Mouse (Mus musculus) embryo, embryonic 9.5 days (tissue): ENCODE measurements around the gene Grid1.

ENCODE experiments used
- DNase-seq: peaks from one replicate; pipeline ENCODE4 v3.0.0-alpha.2; 2017; ENCODE audit errors: extremely low spot score

The Grid1 gene

DNA sequence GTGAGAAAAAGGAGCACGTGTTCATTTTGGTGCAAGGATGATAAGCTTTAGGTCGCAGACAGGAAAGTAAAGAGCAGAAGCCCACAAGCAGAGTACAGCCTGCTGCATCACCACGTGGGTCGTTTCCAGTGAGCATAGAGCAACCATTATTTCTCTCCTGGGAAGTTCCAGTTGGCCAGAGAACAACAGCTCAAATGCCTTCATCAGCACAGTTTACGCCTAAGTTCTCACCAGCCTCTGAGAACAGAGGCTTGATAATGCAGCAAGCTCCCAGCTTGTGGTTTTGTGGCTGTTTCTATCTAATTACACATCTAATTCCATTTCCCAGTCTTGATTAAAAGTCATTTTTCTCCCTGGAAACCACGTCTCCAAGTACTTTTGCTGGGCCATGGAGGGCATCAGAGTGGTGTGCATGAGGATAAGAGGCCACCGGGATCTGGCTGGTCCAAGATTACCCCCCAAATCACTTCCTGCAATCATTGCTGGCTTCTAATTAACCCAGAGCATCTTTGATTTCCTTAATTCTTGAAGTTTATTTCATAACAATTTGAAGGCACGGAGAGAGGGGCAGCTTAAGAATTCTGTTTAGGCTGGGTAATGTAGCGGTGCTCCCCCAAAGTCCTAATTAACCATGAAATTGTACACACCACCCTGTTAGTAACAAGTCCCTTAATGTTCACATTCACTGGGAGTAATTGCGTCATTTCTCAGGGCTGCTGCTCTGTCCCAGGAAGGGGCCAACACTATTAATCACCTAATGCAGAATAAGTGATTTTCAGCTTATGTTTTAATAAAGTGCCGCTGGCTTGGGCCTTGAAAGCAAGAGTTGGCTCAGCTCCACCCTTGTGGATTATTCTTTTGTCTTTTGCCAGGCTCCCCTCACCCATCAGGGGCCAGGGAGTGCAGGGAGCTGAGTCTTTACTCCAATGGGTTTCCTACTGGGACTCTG is 292.7 kb downstream of the Grid1 start:
- DNase-seq = no peak

DNA sequence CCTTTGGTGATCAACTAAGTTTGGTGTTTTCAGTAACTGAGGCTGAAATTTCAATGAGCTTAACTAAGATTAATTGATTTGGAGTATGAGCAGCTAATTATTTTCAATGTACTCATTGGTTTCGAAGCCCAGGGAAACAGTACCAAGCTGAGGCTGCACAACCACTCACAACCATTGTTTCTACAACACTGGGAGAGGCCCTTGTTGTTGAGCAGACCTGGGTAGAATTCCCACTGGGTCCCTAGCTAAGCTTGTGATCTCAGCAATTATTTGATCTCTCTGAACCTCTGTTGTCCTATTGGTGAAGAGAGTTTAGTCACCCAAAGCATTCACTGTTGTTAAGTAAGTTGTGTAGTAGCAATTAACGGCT is 293.4 kb downstream of the Grid1 start:
- no peak for DNase-seq

DNA sequence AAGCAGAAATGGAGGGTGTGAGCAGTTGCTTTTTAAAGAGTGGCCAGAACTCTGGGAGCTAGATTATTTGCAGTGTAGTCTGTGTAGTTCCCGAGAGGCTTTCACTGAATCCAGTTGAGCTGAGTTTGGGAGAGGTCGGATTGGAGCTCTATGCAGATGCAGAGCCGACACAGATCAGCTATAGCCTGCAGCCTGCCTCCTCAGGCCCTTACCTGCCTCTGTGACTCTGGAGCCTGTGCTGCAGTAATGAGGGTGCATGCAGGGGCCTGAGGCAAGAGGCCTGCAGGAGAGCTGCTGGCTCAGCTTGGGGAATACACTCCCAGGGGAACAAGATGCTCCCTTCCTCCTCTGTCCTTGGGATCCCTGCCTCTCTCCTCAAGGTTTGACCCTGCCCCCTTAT is 296.0 kb downstream of the Grid1 start:
- DNase-seq = no peak

DNA sequence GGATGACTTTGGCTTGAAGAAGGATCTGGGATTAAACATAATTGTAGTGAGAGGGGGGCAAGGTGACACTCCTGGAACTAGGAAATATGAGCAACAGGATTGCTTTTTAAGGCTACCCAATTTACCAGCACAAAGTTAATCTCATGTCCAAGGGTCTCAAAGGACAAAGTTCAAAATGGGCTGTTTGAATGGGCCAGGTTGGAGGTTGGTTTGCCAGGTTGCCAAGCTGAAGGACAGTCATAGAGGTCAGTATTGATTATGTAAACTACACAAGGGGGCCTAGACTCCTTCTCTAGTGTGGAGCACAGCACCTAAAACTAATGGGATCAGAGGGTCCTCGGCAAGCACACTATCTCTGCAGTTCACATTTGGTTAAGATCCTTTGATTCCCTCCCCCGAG is 300.2 kb downstream of the Grid1 start:
- DNase-seq = no peak

DNA sequence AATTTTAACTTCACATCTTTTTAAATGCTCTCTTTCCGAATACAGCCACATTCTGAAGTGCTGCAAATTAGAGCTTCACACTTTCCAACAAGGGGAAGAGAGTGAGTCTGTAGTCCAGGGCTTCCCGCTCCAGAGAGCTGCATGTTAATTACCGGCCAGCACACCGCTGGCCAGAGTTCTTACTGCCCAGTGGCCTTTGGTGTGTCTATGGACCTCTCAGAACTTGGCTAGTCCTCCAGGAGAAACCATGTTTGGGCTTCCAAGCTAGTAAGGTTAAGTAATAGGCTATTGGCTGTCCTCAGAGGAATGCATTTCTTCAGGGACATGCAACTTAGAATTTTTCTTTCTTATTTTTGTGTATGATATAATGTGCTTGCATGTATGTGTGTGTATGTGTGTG is 301.0 kb downstream of the Grid1 start:
- no peak for DNase-seq

DNA sequence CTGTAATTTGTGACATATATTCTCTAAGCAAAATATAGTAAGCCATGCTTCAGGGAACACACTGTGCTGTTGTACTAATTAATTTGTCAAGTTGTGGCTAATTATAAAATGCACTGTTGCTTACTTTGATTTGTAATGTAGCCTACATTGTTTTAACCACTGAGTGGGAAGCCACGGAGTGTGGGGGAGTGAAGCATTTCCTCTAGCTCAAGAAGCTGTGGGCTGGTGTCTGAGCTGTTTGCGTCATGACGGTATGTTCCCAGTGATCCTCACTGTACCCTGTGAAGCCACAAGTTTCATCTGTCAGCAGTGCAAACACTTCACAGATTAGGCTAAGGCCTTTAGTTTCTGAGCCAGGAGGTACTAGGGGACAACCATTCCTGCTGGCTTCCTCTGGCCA is 302.2 kb downstream of the Grid1 start:
- DNase-seq = no peak

DNA sequence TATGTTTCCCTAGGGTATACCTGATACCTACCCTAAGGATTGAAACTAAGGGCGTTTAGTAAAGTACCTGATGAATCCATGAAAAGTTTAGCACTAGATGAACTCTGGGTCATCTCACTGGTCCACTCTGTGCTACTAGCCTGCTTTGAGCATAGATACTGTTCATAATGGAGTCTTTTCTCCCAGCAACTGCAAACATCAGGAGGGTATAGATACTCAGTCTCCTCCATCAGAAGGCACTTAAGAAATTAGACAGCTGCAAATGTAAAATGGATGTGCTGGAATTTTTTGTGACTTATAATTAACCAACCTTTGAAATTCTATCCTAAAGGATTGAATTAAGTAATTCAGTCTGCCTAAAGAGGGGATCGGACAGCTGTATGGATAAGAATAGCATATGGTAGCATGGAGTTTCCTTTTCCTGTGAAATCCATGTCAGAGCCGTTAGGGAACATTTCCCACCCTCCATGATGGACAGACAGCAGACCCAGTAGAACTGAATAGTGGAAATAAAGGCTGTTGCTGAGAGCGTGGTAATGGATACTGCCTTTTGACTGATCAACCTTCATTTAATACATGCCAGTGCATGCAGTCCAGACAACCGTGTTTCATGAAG is 303.5 kb downstream of the Grid1 start:
- DNase-seq = no peak

DNA sequence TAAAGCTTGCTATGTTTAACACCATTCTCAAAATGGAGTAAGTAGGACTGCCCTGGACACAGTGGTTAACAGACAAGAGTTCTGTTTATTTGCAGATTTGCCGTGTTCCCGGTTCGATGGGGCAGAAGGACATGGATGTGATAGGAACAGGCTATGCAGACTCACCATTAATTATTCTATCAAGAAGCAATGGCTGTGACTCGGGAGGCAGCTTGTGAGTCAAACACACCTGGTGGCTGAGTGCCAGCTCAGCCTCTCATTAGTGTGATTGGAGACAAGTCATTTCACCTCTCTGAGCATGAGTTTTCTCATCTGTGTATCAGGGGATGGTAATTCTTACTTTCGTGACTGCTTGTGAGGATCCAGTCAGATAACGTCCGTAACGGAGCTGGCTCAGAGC is 307.7 kb downstream of the Grid1 start:
- no peak for DNase-seq

DNA sequence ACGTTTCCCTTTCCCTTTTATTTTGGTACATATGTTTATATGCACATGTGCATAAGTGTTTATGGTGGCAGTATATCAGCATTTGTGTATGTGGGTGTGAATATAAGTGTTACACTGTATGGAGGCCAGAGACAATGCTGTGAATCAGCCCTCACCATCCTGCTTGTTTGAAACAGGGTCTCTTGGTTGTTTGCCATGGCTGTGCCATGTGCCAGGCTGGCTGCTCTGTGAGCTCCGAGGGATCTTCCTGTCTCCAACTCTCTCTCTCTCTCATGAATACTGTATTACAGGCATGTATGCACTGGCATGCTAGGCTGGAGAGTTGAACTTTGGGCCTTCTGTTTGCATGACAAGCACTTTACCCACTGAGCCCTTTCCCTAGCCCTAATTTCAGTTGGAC is 315.1 kb downstream of the Grid1 start:
- DNase-seq = no peak

DNA sequence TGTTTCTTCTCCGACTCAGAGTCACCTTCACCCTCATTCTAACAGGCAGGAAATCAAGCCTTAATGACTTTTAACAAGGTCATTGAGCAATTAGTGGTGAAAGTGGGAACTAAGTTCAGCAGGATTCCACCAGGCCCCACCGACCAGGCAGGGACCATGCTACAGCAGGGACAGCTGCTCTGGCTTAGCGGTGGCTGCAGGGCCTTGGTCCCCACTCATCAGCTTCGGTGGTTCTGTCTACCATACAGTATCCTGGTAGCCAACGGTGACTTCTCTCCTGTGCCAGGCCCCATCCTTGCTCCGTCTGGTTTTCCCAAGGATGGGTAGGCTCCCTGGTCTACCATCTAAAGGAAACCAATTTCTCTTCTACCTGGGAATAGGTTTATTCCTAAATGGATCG is 318.2 kb downstream of the Grid1 start:
- DNase-seq = no peak

DNA sequence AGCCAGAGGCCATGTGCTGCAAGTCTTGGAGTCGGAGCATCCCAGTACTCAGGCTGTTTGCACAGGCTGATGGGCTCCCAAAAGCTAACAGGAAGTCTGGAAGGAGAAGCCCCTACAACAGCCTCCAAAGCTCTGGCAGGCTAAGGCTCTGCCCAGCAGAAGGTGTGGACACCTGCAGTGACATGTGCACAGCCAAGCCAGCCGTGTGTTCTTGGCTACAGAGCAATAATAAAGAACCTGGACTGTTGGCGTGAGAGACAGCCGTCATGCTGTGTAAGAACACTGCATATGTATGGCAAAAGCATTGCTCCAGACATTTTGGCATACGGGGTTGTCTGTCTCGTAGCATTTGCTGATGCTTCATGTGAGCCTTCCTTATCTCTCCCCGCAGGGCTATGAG is 319.9 kb downstream of the Grid1 start:
- no peak for DNase-seq

DNA sequence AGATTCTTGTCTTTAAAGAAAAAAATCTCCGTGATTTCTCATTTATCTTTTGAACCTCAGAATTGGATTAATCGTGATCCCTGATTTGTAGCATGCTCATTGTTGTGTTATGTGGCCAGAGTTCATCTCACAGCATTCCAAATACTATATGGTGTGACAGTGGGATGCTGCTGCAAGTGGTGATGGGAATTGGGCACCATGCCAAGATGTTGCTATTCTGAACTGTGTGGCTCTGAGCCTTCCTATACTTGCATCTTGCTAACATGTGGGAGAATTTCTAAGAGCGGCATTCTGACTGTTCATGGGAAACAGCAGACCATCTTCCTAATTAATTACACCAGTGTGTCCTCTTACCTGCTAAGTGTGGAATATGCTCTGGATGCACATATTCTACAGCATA is 332.5 kb downstream of the Grid1 start:
- DNase-seq = no peak

DNA sequence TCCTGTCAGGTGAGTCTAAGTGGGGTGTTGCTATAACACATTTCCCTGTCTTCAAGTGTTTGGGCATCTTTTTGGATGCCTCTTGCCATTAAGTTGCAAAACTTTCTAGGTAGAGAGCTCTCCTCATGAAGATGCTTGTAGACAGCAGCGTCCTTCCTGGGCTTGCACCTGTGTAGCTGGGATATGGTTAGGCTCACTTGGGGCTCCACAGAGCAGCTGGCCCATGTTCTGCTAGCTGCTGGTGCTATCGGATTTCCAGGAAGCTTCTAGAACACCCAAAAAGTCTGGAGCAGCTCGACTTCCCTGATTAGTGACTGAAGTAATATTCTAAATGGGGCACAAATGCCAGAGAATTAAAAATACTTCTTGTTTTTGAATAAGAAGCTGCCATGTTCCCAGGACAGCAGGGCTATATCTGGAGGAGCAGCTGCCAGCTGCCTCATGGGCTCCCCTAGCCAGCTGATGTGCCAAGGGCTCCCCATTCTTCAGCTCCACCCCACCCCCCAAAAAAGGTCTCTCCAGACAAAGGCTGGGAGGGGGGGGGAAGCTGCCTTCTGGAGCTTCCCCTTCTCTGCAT is 333.9 kb downstream of the Grid1 start:
- no peak for DNase-seq

DNA sequence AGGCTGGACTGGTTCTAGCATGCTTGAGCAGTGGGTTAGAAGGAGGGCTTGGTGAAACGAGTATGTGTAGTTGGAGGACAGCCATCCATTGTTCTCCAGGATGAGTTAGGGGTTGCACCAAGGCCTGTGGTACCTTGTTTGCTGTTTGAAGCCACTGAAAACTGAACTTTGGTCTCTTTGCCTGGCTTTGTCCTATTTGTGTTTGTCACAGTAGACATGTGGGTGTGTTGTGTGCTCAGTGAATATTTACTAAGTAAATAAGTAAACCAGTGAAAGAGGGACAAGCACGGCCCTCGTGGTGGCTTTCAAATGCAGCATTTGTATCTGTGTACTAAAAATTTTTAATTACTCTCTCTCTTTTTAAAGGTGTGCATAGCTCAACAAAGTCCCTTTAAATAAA is 334.5 kb downstream of the Grid1 start:
- DNase-seq = no peak

DNA sequence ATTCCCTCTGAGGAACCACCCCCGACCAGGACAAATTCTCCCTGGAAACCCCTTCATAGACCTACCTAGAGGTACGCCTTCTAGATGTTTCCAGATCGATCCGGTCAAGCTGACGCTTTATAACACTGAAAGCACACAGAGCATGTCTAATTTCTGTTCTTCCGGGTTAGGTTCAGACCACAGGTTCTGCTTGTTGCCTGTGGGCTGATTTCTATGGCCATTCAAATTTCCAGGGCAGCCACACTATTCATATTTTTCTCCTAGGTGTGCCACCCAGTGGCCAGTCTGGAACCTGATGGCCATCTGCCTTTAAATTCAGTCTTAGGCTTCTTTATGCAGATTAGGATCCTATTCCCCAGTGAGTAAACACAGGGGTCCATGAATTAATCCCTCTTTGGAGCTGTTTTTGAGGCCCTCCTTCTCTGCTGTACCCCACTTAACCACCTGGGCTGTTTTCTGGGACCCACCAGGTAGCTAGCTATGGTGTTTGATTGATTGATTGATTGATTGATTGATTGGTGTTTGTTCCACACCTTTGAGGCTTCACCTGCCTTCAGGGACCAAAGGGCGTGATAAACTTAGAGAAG is 337.3 kb downstream of the Grid1 start:
- DNase-seq = no peak

DNA sequence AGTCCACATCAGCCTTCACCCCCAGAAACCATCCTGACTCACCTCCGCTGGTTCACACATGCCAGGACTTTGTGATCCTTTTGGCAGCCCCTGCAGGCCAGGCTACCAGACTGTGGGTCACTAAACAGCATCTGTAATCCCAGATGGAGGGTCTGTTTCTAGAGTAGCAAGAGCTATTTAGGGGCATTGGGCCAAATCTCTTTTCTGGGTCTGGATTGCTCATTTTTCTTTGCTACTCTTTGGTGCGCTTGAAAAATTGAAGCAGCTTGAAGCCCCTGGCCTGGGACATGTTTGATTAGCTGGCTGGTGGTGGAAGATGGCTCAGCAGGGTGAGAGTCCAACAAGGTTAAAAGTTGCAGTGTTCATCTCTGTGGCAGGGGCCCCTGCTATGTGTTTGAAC is 339.4 kb downstream of the Grid1 start:
- DNase-seq = no peak

DNA sequence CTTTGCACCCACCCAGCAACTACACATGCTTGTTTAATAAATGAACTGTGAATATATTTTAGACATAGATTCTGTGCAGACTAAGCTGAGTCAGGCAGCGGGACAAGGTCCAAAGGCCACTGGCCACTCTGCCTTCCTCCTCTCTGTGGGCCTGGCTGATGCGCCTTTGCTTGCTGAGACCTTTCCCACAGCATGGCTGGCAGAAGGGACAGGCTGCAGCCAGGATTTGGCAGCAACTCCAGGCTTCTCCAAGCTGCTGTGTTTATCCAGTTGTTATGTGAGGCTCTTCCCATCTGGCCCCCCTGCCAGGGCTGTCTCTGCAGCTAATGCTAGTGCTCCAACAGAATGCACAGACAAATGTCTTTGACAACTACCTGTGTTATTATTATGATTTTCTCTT is 347.5 kb downstream of the Grid1 start:
- no peak for DNase-seq

DNA sequence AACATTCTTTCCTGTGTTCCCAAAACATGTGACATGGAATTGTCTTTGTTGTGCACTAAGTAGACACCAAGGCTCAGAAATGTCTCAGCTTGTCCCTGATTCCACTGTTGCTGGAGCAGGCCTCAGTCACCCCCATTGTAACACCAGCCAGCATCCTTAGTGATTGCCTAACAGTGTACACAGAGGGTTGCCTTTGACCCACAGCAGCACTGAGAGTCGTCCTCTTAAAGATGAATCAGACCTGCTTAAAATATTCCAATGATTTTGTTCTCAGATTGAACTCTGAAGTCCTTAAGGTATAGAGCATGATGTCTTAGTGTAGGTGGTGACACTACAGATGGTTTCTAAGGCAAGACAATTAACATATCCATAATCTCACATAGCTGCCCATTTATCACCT is 354.0 kb downstream of the Grid1 start:
- no peak for DNase-seq

DNA sequence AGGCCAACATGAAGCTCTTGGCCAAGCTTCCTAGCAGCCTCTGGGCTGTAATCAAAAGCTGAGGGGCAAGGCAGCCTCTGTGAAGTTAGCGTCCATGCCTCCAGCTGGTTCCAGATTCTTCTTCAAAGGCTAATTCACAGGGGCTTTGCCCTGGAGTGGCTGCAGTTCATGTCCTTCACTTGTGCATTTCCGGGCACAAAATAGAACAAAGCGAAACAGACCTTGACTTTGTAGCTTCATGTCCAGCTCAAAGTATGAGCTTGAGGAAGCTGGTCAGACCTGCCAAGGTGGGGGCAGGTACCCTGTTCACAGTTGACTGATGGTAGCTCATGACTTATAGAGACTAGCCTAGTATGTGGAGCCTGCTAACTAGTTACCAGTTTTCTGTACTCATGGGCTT is 356.1 kb downstream of the Grid1 start:
- no peak for DNase-seq

DNA sequence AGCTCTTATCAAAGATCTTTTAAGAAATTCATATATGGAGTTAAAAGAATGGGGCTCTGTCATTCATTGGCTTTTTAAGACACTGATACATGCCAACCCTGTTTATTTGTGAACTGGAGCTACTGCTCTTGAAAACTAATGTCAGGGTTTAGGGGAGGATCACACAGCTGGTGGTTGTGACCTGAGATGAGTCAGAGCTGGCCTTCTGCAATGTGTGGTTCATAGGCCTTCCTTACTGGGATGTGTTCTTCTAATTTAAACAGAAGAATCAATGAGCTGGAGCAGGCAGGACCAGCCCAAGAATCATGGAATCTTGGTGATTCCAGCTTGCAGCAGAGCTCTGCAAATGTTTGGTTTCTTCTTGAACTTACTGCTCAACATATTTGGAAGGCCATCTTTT is 359.2 kb downstream of the Grid1 start:
- no peak for DNase-seq

DNA sequence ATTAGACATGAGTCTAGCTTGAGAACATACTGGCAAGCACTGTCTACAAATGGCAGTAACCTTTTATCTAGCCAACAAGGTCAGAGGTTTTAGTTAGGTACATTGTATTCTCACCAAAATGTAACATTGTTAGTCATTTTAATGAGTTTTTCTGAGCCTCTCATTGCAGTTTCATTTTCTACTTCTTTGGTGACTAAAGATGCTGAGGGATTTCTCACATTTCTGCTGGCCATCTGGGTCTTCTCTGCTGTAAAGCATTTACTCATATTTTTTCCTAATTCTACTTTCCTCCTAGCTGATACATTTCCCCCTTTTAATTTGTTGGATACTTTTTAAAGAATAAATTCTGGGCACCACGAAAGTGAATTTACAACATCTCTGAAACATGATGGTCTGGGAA is 365.5 kb downstream of the Grid1 start:
- no peak for DNase-seq

DNA sequence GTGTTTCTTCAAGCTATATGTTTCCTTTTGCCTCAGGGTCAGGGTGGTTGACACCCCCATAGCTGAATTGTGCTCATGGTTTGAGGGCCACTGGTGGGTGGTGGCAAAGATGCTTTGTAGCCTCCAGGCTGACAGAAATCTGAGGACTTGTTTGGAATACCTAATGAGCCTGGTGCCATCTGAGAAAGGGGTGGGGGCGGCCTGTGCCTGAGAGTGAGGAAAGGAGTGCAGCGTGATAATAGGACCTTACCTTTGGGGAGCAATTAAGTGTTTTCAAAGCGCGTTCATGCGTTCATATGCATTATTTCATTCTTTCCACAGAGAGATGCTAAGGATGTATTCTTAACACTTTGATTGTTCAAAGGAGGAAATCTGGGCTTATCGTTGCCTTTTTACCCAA is 372.3 kb downstream of the Grid1 start:
- DNase-seq = no peak

DNA sequence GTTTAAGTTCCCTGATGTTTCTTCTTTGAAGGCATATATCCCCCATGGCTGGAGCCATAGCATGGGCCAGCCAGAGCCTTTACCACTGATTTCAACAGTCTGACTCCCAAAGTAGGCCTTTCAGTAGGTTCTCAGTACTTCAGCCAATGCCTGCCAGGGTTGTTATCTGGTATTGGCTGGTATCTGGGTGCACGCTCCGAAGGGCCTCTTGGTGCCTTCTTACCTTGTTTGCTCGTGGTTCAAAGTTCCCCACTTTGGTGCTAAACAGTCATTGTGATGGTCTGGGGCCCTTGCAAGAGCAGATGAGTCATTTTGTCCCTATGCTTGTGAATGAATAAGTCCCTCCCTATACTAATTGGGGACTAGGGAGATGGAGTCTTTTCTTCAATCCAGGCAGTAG is 377.5 kb downstream of the Grid1 start:
- no peak for DNase-seq
